Mouse (Mus musculus) right cerebral cortex, postnatal 14 days (tissue): ENCODE results near the gene Lsm2.
"Not testable (repeated sequence)": the region's sequence is repeated elsewhere in the genome, so short reads cannot be mapped to it uniquely, and the experiment has no call there.

ENCODE experiments used
- DNase-seq: peaks from one replicate; pipeline ENCODE4 v3.0.0; 2022

Gene Lsm2

DNA sequence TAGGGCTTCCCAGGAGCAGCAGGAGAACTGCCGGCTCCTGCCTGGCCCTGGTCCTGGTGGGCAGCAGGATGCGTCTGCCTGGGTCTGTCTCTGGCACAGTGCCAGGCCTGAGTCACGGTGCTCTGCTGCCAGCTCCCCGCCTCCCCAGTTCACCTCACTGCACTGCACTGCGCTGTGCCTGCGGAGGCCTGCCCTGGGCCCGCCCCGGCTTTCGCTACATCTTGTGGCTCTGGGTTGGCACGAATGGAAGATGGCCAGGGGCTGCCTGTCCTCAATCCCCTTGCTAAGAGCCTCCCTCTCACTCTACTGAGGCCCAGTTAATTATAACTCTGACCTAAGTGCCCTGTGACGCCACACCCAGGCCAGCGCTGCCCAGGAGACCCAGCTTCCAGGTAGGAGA lies 34.7 kb downstream of the Lsm2 start, which contains the start of gene Vwa7:
Gene Vwa7 (plus strand): TSS at position 204 of the 400 bp plus-strand sequence.
- DNase-seq: peak; percentile 44

DNA sequence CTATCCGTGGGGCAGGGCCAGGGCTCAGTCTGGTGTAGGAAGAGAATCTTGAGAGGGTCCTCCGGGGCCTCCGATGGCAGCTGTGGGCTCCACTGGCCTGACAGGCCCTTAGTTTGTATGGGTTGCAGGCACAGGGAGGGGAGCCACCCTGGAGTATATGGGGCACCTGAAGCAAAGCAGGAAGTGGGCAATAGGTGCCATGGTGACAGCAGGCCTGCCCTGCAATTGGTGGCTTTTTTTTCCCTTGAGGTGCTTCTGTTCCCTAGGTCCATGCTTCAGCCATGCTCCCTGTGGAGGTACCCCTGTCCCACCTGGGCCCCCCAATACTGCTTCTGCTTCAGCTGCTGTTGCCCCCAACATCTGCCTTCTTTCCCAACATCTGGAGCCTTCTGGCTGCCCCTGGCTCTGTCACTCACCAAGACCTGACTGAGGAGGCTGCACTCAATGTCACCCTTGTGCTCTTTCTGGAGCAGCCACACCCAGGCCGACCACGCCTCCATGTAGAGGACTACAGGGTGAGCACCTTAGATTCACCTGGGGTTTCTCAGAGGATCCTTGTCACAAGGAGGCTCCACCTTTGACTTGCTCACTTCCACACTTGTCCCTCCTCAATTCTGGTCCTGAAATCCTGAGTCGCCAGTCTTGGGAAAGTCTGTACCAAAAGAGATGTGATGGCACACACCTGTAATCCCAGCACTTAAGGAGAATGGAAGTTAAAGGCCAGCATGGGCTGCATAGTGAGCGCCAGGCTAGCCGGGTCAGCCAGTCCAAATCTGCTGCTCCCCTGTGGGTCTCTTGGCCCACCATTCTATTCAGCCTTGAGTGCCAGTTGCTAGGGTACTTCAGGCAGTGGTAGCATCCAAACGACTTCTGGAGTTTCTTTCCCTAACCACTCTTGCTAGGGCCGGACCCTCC lies 35.4 kb downstream of the Lsm2 start:
- DNase-seq: no peak

DNA sequence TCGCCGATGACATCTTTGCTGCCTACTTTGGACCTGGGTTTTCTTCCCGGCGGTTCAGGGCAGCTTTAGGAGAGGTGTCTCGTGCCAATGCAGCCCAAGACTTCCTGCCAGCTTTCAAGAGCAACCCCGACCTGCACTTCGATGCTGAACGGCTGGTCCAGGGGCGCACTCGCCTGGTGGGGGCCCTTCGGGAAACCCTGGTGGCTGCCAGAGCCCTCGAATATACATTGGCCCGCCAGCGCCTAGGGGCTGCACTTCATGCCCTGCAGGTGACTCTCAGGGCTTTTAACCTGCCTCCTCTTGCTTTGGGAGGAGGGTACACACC lies 36.0 kb downstream of the Lsm2 start:
- no peak for DNase-seq

DNA sequence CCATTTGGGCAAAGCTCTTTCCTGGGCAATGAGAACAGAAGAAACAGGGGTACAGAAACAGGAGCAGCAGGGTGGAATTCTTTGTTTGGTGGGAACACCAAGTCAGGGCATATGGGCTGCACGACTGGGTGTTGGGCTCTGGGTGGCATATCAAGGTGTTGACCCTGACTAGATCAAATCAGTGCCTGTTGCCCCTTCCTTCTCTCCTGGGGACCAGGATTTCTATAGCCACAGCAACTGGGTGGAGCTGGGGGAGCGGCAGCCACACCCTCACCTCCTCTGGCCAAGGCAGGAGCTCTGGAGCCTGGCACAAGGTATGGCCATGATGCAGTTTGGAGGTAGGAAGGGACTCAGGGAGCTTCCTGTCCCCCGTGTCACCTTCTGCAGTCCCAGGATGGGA lies 36.5 kb downstream of the Lsm2 start:
- DNase-seq: no peak

DNA sequence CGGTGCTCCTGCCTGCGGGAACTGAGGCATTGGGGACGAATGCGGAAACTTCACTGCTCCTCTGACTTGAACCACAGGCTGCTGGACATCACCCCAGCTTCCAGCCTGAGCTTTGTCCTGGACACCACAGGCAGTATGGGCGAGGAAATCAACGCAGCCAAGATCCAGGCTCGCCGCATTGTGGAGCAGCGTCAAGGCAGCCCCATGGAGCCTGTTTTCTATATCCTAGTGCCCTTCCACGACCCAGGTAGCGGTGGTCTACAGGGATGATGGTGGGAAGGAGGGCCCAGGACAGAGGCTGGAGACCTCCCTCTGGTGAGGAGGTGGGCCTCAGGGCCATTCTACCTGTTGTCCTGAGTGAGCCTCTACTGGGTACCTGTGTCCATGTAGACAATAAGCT lies 38.2 kb downstream of the Lsm2 start:
- DNase-seq: no peak

DNA sequence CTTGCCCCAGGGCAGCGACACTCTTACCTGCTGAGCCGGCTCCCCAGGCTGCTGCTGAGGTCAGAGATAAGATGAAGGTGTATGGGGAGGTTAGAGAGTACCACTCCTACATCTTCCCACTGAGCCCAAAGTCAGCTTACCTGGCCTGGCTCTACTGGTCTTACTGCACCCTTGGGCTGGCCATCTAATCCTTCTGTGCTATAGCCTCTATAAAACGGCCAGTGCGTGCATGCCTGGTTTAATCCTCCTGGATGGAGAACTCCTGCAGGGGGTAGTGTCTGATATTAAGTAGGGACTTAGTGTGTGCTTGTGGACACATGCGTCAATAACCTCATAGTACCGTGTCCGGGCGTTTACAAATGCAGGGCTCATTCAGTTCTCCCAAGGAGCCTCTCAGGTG lies 38.9 kb downstream of the Lsm2 start:
- DNase-seq: no peak

DNA sequence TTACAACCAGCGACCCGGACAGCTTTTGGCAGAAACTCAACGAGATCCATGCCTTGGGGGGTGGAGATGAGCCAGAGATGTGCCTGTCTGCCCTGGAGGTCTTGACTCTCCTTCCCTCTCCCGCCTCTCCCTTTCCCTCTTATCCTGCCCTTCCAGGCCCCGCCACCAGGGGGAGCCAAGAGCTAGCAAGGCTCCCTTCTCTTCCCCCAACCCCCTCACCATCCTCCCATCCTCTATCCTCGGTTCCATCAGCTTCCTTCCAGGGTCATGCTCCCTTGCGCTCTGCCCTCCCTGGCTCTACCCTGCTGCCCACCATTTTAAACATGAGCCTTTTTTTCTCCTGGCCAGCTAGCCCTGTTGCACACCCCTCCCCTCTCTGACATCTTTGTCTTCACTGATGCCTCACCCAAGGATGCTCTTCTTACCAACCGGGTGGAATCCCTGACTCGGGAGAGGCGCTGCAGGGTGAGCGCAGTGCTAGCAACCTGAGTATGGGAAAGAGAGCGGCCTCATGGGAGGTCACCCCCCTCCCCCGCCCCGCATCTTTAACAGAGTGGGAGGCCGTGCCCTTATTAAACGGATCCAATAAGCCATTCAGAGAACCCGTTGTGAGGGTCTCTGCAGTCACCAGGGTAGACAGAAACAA lies 39.6 kb downstream of the Lsm2 start:
- DNase-seq: peak; percentile 87

DNA sequence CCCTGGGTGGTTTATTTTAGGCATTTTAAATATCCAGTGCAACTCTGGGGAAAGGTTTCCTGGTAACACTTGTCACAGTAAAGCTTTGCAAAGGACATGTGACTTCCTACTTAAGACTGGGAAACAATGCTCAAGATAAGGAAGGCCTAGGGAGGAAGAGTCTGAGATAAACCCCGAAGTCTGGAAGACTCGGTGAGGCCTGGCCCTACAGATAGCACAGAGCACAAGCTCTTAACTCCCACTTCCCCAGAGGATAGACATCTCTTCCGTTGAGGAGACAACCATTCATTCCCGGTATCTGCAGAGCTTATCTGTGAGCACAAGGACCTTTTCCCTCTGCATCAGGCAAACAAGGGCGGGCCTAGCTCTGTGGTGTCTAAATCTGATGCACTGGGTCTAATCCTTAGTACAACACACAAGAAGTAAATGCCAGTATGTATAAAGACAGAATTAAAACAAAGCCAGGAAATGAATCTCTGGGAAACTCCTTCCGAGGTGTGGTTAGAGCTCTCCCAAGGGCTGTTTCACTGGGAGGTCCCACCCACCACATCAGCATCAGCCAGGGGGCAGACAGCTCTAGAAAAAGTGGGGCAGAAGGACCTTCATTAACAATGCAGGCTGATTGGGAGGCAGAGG lies 40.3 kb downstream of the Lsm2 start:
- no peak for DNase-seq

DNA sequence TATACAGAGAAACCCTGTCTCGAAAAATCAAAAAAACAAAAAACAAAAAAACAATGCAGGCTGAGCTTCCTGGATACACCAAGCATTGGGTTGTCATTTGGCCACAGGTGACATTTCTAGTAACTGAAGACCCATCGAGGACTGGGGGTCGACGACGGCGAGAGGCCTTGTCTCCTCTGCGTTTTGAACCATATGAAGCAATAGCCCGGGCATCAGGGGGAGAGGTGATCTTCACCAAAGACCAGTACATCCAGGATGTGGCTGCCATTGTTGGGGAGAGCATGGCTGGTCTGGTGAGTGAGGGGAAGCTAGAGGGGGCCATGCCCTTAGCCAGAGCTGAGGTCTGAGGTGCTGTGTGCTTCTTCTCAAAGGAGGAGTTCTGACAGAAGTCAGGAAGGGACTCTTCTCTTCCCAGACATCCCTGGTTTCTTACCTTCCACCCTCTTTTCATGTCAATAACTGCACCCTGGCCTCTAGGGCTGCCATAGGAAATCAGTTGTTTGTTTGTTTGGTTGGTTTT lies 40.9 kb downstream of the Lsm2 start:
- DNase-seq: no peak

DNA sequence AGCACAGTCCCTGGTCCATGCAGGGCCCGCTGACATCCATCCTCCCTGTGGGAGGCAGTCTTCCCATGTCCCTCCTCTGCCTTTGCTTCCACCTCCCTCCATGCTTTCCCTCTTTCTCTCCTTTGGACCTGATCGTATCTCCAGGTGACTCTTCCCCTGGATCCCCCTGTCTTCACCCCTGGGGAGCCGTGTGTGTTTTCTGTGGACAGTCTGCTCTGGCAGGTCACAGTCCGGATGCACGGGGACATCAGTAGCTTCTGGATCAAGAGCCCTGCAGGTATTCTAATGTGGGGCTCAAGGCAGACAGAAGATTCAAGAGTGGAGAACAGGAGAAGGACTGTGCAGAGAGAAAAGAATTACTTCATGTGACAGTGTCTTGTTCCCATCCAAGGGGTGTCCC lies 41.6 kb downstream of the Lsm2 start:
- DNase-seq: no peak

DNA sequence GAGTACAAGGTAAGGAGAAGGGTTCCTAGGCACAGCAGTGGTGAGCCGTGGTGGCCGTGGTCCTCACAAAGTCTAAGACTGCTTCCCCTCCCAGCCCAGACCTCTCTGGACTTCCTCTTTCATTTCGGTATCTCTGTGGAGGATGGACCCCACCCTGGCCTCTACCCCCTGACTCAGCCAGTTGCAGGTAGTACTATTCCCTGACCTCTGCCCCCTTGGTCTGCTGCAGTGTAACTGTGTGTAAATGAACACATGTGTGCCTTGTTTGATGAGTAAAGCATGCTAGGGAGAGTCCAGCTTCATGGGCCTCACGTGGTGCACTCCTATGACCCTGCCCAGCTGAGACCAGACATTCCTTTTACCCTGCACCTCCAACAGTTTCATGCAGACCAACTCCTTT lies 42.1 kb downstream of the Lsm2 start:
- no peak for DNase-seq

DNA sequence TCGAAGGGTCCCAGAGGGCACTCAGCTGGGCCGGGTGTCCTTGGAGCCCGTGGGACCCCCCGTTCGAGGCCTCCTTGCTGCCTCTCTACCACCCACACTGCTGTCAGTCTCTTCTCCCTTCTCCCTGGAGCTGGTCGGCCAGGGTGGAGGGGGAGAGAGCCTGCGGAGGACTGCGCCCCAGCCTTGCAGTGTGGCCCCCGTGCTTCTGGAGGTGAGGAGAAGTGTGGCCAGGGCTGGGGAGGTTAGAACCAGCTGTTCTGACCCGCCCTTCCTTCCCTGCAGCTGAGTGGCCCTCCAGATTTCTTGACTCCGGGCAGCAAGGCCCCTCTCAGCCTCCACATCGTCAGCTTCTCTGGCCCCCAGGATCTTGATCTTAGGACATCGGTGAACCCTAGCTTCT lies 42.6 kb downstream of the Lsm2 start:
- DNase-seq: no peak

DNA sequence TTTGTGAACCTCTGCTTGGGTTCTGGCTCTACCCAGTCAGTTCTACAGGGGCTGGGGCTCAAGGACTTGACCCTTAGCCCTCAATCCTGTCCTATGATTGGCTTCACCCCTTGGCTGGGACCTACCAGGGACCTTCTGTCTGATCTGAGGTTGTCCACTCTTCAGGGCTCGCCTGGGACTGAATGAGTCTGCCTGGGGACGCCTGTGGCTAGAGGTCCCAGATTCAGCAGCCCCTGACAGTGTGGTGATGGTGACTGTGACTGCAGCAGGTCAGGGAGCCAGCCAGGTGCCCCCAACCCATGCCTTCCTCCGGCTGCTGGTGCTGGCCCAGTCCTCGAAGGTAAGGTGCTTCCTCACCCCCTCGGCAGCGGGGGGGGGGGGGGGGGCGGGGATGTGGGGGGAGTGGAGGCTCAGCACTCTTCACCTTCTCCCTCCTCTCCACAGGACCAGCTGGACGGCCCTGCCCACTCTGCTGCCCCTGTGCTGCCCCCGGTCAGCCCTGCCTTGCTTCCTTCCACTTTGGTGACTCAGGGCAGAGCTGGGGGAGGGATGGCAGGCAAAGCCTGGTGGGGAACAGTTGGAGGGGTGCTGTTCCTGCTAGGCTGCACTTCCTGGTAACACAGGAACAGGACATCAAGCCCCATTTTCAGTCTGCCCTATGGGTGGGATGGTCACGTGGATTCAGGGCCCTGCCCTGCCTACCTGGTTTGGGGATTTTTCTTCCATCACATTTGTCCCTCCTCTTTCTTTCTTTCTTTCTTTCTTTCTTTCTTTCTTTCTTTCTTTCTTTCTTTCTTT lies 43.2 kb downstream of the Lsm2 start:
- DNase-seq: no peak

DNA sequence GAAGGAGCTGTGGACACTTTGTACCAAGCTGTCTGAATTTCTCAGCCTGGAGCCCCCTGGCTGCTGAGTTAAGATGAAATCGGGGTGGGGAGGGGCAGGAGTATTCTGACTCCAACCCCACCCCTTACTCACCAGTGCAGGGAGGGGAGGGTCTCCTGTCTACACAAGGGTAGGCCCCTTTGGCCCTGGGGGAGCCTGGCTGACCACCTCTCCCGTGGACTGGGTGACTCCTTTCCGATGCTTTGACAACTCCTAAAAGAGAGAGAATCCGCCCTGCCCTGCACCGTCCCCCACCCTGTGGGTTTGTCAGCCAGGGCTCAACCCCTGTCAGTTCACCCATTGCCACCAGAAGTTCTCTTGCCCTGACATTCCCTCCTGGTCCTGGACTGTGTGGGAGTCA lies 44.5 kb downstream of the Lsm2 start:
- DNase-seq: no peak

DNA sequence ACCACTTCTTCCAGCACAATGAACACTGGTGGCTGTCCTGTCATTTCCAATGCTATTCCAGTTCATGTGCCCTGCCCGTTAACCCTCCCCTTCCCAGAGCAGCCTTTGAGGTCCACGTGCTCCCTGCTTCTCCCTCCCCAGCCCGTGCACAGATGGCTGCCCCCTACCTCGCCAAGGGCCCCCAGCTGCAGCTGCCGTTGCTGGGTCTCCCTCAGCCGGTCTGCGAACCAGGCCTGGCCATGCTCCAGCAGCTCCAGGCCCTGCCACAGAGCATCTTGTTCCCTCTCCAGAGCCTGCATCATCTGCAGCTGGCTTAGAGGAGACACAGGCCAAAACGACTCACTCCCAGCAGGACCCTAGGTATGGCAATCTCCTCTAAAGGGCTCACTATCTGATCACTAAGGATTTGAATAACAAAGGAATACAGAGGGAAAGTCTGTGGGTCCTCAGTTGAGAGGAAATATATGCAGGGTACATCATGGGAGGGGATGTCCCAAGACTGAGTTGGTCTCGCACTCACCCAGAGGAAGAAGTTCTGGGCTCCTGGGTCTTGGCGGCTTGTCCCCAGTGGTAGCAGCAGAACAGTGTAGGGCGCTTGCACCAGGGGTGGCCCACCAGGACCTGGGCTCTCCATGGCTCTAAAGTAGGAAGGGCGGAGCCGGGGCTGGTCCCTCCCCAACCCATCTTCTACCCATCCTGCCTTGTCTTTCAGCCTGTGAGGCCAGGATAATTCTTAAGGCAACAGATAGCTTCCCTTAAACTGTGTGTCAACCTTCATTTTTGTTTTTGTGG lies 45.8 kb downstream of the Lsm2 start, which contains the start of gene Sapcd1:
Gene Sapcd1 (minus strand): TSS at position 740 of the 792 bp plus-strand sequence.
- peak; percentile 46 for DNase-seq

DNA sequence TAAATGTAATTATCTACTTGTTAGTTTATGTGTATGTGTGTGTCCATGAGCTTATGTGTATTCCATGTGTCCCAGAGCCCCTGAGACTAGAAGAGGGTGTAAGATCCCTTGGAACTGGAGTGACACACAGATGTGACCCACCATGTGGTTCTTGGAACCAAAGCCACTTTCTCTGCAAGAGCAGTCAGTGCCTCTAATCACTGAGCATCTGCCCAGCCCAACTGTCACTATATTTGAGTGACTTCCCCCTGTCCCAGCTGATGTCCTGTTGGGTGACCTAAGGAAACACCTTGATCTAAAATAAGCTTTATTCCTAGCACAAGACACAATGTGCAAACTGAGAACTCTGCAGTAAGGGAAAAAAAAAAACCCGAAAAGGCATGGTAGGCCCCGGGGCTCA lies 46.7 kb downstream of the Lsm2 start:
- DNase-seq: no peak

DNA sequence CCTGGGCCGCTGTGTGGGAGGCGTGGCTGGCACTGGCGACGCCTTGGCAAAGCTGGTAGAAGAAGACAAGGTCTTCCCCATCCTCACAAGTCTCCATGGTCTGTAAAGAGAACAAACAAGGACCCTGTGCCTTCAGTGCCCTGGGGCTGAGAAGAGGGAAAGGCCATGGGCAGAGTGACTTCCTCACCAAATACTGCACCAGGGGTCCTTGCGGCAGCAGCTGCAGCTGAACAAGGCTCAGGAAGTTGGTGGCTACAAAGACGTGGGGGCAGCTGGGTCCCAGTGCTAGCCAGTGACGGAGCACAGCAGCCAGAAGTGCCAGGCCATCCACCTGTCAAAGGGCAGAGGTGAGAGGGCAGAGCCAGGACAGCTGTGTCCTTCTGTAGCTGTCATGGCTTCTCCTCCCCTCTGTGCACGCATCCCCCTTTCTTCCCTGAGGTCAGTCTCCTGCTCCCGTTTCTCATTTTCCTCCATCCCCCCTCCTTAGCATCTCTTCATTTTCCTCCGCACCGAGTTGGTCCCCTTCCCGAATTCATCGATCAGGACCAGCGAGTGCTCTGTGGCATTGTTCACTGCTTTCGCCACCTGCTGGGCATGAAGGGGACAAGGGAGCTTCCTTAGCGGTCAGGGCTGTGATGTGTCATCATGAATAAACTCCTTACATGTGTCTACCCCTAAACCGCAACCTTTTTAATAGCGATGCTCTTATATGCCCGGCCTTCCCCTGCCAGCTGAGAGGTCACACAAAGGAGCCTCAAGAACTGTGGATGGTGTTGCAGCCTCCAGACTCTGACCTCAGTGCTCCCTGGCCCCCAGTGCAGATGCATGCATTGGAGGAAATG lies 48.2 kb downstream of the Lsm2 start:
- DNase-seq: no peak

DNA sequence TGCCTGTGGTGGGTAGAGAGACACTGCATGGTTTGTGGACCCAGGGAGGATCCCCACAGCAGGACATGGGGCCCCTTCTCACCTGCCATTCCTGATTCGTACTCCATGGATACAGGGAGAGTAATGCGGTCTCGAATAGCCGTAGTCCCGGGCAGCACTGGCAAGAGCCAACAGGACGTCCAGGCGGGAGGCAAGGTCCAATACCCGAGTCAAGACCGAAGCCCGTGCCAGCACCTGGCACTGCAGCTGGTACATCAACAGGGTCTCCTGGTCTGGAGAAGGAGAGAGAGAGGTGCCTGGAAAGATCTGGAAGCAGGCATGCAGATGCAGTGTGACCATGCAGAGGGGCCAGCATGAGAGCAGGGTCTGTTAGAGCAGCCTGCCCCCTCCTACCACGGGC lies 49.6 kb downstream of the Lsm2 start:
- no peak for DNase-seq

DNA sequence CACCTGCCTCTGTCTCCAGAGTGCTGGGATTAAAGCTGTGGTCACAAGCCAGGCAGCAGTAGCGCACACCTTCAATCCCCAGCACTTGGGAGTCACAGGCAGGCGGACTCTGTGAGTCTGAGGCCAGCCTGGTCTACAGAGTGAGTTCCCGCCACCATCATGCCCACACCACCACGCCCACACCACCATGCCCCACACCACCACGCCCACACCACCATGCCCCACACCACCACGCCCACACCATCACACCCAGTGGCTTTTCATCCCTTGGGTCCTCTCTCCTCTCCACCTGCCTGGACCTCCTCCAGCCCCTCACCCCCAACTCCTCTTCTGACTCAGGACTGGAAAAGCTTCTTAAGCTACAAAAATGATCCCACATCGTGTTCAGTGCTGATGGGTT lies 50.2 kb downstream of the Lsm2 start:
- DNase-seq: no peak

DNA sequence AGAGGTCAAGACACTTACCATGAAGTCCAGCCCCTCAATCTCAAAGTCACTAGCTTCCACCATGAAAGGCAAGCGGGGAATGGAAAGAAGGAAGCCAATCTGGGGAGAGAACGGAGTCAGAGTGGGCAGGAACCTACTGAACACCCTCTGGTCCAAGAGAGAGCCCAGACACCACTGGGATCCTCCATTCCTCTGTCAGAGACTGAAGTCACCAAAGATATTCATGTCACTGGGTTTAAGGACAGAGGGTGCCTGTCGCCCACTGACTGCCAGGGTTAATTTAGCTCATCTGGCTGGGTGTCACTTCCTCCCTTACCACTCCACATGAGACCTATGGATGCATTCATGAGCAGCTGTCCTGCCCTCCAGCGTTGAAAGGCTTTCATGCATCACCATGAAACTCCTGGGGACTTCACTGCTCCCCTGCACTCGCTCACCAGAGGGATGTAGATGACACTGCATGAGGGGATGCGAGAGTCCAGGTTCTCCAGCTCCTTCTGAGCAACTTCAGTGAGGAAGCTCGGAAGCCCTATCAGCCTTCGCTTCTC lies 50.7 kb downstream of the Lsm2 start:
- no peak for DNase-seq

DNA sequence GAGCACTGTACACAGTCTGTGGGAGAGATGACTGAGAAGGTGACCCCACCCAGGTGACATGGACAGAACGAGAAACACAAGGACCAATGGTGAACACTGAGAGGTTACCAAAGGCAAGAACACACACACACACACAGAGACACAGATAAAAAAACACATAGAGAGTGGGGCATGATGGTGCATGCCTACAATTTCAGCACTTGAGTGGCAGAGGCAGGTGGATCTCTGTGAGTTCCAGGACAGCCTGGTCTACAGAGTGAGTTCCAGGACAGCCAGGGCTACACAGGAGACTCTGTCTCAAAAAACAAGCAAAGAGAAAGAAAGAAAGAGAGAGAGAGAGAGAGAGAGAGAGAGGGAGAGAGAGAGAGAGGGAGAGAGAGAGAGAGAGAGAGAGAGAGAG lies 52.0 kb downstream of the Lsm2 start:
- DNase-seq: not testable (repeated sequence)
